Mouse (Mus musculus): Measurements from ENCODE around the gene Sh2d1b1. TPM values are rescaled to one million over a fixed set of nuclear protein-coding genes. Genes with fewer than 3 reads are reported as not detected.

Gene Sh2d1b1
- polyA plus RNA-seq, 1 experiment from 2014 or later = 0.10 TPM

Other genes with a start within 250 kb of the Sh2d1b1 start
- gene Ddr2, start 166.6 kb upstream of the Sh2d1b1 start, polyA plus RNA-seq (2016; fragmentation: Nextera tagmentation; extraction: Ambion mirVana) = 6.7 and 21.0 TPM in 2 replicates
- gene Uap1, start 102.4 kb upstream of the Sh2d1b1 start, polyA plus RNA-seq (2016; fragmentation: Nextera tagmentation; extraction: Ambion mirVana) = 63.0 and 67.4 TPM in 2 replicates
- 8.6 and 10.5 TPM in 2 replicates for gene Uhmk1, start 61.9 kb upstream of the Sh2d1b1 start, polyA plus RNA-seq (2016; fragmentation: Nextera tagmentation; extraction: Ambion mirVana)
- not detected in 2 replicates for gene Sh2d1b2, start 44.6 kb upstream of the Sh2d1b1 start, polyA plus RNA-seq (2016; fragmentation: Nextera tagmentation; extraction: Ambion mirVana)
- 8.1 and 9.0 TPM in 2 replicates for gene Gm7694, start 29.0 kb downstream of the Sh2d1b1 start, polyA plus RNA-seq (2016; fragmentation: Nextera tagmentation; extraction: Ambion mirVana)
- 2.0 and 3.6 TPM in 2 replicates for gene Spata46, start 31.5 kb downstream of the Sh2d1b1 start, polyA plus RNA-seq (2016; fragmentation: Nextera tagmentation; extraction: Ambion mirVana)

Data from heart, embryonic 10.5 days (tissue).